In the genomic region with DNA sequence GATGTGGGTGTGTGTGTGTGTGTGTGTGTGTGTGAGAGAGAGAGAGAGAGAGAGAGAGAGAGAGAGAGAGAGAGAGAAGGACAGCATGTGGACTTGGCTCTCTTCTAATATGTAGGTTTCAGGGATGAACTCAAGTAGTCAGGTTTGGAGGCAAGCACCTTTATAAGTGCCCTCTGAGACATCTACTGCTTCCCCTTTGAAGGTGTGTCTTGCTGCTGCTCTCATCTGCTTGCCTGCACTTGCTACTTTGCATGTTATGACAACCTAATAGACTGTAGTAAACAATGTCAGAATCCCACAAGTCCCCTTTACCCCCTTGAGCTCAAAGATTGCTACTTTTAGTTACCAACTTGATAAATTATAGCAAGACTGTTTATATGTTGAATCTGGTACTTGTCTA, we compare ENCODE assay signal across 15 mouse cellular contexts. TPM values are rescaled to one million over a fixed set of nuclear protein-coding genes. Genes with fewer than 3 reads are reported as not detected.
A peak's percentile ranks its signal among the peaks of the same experiment; 100 is the strongest.
DNase-seq lines count a peak whose midpoint lies in the region; ATAC-seq and TF ChIP-seq lines count a peak whose summit lies in the region.
"Had no signal": no experiment of that assay in that cellular context is flagged by ENCODE, and none has a peak within 500 bp of the region (broad histone marks: within the 10 kb centered on the region; RNA-seq: fewer than 3 reads in every experiment).

No protein-coding gene starts in this region.

- H3K9ac ChIP-seq in intestine, embryonic 15.5 days: no peak overlapping the region
- no peak overlapping the region for H3K9ac ChIP-seq in intestine, postnatal 0 days (ENCODE audit: low read depth, low read length)
- peak overlapping the region; percentile 55 for H3K9ac ChIP-seq in liver, adult 2 months (ENCODE audit: low read depth, low read length)
- H3K9ac ChIP-seq in stomach, embryonic 15.5 days: no peak overlapping the region
- H3K9ac ChIP-seq: embryonic facial prominence, embryonic 13.5 days; forebrain, embryonic 13.5 days; limb, embryonic 12.5 days had no signal

- no peak overlapping the region for H3K4me2 ChIP-seq in intestine, embryonic 15.5 days (replicated peaks)
- no peak overlapping the region for H3K4me2 ChIP-seq in intestine, postnatal 0 days (replicated peaks; ENCODE audit: low read depth)
- no peak overlapping the region; the same call in 1 of the 2 replicates for H3K4me2 ChIP-seq in stomach, embryonic 15.5 days
- H3K4me2 ChIP-seq: embryonic facial prominence, embryonic 13.5 days; forebrain, embryonic 13.5 days; limb, embryonic 12.5 days; midbrain, embryonic 11.5 days had no signal

- no peak overlapping the region for H3K4me3 ChIP-seq in intestine, embryonic 15.5 days (replicated peaks)
- no peak overlapping the region for H3K4me3 ChIP-seq in intestine, postnatal 0 days (ENCODE audit: low read depth, low read length)
- no peak overlapping the region for H3K4me3 ChIP-seq in liver, adult 2 months (ENCODE audit: insufficient read depth, low read depth, low read length)
- H3K4me3 ChIP-seq in stomach, embryonic 15.5 days (replicated peaks): no peak overlapping the region
- H3K4me3 ChIP-seq: embryonic facial prominence, embryonic 13.5 days; forebrain, embryonic 13.5 days; limb, embryonic 12.5 days had no signal

- peaks cover 32% of the 10 kb centered on the region for H3K4me1 ChIP-seq in intestine, embryonic 15.5 days (replicated peaks)
- H3K4me1 ChIP-seq in intestine, postnatal 0 days (replicated peaks; ENCODE audit: control insufficient read depth, insufficient read depth, low read length): peaks cover 18% of the 10 kb centered on the region
- peaks cover 49% of the 10 kb centered on the region for H3K4me1 ChIP-seq in liver, adult 2 months (ENCODE audit: control insufficient read depth, insufficient read depth, low read length)
- peaks cover 20% of the 10 kb centered on the region for H3K4me1 ChIP-seq in stomach, embryonic 15.5 days

- no peaks in the 10 kb centered on the region for H3K36me3 ChIP-seq in intestine, embryonic 15.5 days
- H3K36me3 ChIP-seq in intestine, postnatal 0 days (ENCODE audit: control insufficient read depth, insufficient read depth): peaks cover 19% of the 10 kb centered on the region; the same call in 1 of the 2 replicates
- peaks cover 24% of the 10 kb centered on the region for H3K36me3 ChIP-seq in liver, adult 2 months (ENCODE audit: control insufficient read depth, insufficient read depth, low read length)
- H3K36me3 ChIP-seq in stomach, embryonic 15.5 days: 0 out of 2 replicates have a peak, but pooled peaks cover 6% of the 10 kb centered on the region

- H3K9me3 ChIP-seq in intestine, embryonic 15.5 days: no peaks in the 10 kb centered on the region
- H3K9me3 ChIP-seq in intestine, postnatal 0 days (ENCODE audit: control insufficient read depth): no peaks in the 10 kb centered on the region
- no peaks in the 10 kb centered on the region for H3K9me3 ChIP-seq in stomach, embryonic 15.5 days
- H3K9me3 ChIP-seq: embryonic facial prominence, embryonic 13.5 days; forebrain, embryonic 13.5 days; limb, embryonic 12.5 days had no signal

- TF ChIP-seq CTCF in intestine, postnatal 0 days (IDR thresholded peaks at IDR 0.05; ENCODE audit: low read depth): no peak
- TF ChIP-seq CTCF in liver, adult 2 months (IDR thresholded peaks at IDR 0.05; ENCODE audit: low read depth, low read length): no peak

- no peak for TF ChIP-seq POLR2A in liver, adult 2 months (IDR thresholded peaks at IDR 0.05; ENCODE audit: extremely low read depth, insufficient read depth, low read length)

- peak; percentile 66 for DNase-seq in c-Kit-negative CD71-positive TER-119-positive erythroid progenitor cells, embryonic 14.5 days (ENCODE audit: low read depth, low spot score)
- DNase-seq in liver, adult 2 months (ENCODE audit: extremely low read depth, low read depth, low spot score): peak; percentile 35
- no peak for DNase-seq in layer of hippocampus, postnatal 36 days
- no peak for DNase-seq in adrenal gland, postnatal 10 days
- DNase-seq: adrenal gland, adult 2 months; cerebellum, postnatal 25 days had no signal

- H3K27ac ChIP-seq in intestine, embryonic 15.5 days: 0 out of 2 replicates have a peak overlapping the region, but pooled peaks have one; percentile 17
- H3K27ac ChIP-seq in intestine, postnatal 0 days (ENCODE audit: low read depth, low read length): no peak overlapping the region; the same call in 1 of the 2 replicates
- H3K27ac ChIP-seq in liver, adult 2 months (replicated peaks; ENCODE audit: insufficient read depth, low read depth, low read length): peak overlapping the region; percentile 99
- H3K27ac ChIP-seq in stomach, embryonic 15.5 days: no peak overlapping the region
- H3K27ac ChIP-seq: embryonic facial prominence, embryonic 13.5 days; forebrain, embryonic 13.5 days had no signal

- 0 out of 2 replicates have a peak, but pooled peaks have one; percentile 11 for ATAC-seq in intestine, embryonic 15.5 days
- no peak for ATAC-seq in intestine, postnatal 0 days
- 0 out of 2 replicates have a peak, but pooled peaks have one; percentile 49 for ATAC-seq in stomach, embryonic 15.5 days (ENCODE audit: insufficient read depth, low FRiP score, low read depth)
- ATAC-seq: forebrain, embryonic 13.5 days; inflammation-experienced regulatory T-cells, adult 6 months had no signal

- no peaks in the 10 kb centered on the region for H3K27me3 ChIP-seq in intestine, embryonic 15.5 days (replicated peaks)
- no peaks in the 10 kb centered on the region for H3K27me3 ChIP-seq in intestine, postnatal 0 days (replicated peaks; ENCODE audit: control insufficient read depth, insufficient read depth, low read length)
- H3K27me3 ChIP-seq in liver, adult 2 months (ENCODE audit: control insufficient read depth, insufficient read depth, low read length): no peaks in the 10 kb centered on the region
- H3K27me3 ChIP-seq in stomach, embryonic 15.5 days (replicated peaks): no peaks in the 10 kb centered on the region
- H3K27me3 ChIP-seq: CH12.LX; embryonic facial prominence, embryonic 13.5 days; forebrain, embryonic 13.5 days; limb, embryonic 12.5 days had no signal

- peaks cover 47% of the 10 kb centered on the region for H3K79me2 ChIP-seq in liver, adult 2 months (ENCODE audit: control insufficient read depth, insufficient read depth, low read length)

RNA-seq across cellular contexts. Expression of gene Pum1, which starts 52.5 kb away (rescaled TPM):
- 67.2 and 71.0 TPM in 2 replicates for polyA plus RNA-seq in intestine, embryonic 15.5 days (2015; fragmentation: Nextera tagmentation; extraction: Ambion mirVana)
- 23.9 and 25.3 TPM in 2 replicates for polyA plus RNA-seq in intestine, postnatal 0 days (2015; fragmentation: Nextera tagmentation; extraction: Ambion mirVana)
- total RNA-seq in liver, adult 2 months (2014; rRNA removed): 25.4 and 33.1 TPM in 2 replicates
- polyA plus RNA-seq in liver, adult 2 months (2012; rRNA removed): 26.3 and 30.3 TPM in 2 replicates
- polyA plus RNA-seq in stomach, embryonic 15.5 days (2015; fragmentation: Nextera tagmentation; extraction: Ambion mirVana): 72.4 and 78.4 TPM in 2 replicates
- total RNA-seq in layer of hippocampus, postnatal 36 days (2021): 100 to 1,000 TPM; 116 to 126 TPM
- 10 to 100 TPM; 68.9 to 81.9 TPM for total RNA-seq in adrenal gland, postnatal 10 days (2021)

Comparison
In these comparisons a context has a peak if more than half of its experiments do, and no peak if none do; other contexts are left out.
1. H3K27ac ChIP-seq: peak in intestine, embryonic 15.5 days (single experiment) and liver, adult 2 months (single experiment); none in intestine, postnatal 0 days (single experiment) and stomach, embryonic 15.5 days (single experiment).
2. DNase-seq: peak in c-Kit-negative CD71-positive TER-119-positive erythroid progenitor cells, embryonic 14.5 days (single experiment) and liver, adult 2 months (single experiment); none in layer of hippocampus, postnatal 36 days (0 of 2) and adrenal gland, postnatal 10 days (single experiment).